Mouse (Mus musculus): ENCODE data around the gene Atxn7.
"Not testable (repeated sequence)": the region's sequence is repeated elsewhere in the genome, so short reads cannot be mapped to it uniquely, and the experiment has no call there.

Atxn7 gene

DNA sequence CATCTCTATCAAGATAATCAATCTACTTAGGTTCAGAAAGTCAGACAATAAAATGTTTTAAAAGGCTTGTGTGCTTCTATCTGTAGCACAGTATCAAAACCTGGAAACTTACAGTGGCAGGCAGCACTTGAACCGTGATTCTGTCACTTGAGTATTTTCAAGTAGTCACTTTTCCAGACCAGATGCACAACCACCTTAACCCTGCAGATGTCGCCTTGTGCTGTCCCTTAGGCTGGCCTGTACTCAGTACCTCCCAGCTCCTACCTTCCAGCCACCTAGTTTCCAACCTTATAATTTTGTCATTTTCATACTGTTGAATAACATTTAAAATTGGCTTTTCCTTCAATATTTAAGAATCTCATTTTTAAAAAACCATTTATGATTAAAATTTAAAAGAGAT lies 20.9 kb downstream of the Atxn7 start:
- no peak for DNase-seq (ENCODE audit: low read depth, low spot score)

DNA sequence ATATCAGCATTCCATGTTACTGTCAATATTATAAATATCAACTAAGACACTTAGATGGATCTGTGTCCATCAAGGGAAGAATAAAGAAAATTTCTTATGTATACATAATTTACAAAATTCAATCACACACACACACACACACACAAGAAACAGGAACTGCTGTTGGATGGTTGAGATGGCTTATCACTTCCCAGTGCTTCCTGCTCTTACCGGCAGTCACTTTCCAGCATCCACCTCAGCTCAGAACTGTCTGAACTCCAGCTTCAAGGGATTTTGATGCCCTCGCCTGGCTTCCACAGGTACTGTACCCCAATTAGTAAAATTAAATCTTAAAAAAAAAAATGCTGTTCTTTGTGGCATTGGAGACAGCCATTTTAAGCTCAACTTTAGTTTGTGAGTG lies 27.2 kb downstream of the Atxn7 start:
- DNase-seq (ENCODE audit: low read depth, low spot score), result no peak

DNA sequence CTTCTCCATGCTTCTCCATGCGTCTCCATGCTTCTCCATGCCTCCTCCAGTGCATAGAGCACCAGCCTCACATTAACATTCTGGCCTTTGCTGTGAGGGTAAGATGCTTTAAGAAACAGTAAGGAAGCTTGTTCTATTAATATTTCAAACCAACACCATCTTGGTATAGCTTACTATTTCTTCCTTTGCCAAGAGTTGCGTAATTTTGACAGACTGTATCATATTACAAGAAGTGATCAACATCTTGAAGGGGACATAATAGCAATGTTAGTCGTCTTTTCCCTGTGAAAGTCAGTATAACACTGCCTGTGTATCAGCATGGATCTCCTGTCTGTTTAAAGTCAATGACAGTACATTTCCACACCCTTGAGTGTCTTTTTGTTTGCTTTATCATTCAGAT lies 29.5 kb downstream of the Atxn7 start:
- no peak for DNase-seq (ENCODE audit: low read depth, low spot score)

DNA sequence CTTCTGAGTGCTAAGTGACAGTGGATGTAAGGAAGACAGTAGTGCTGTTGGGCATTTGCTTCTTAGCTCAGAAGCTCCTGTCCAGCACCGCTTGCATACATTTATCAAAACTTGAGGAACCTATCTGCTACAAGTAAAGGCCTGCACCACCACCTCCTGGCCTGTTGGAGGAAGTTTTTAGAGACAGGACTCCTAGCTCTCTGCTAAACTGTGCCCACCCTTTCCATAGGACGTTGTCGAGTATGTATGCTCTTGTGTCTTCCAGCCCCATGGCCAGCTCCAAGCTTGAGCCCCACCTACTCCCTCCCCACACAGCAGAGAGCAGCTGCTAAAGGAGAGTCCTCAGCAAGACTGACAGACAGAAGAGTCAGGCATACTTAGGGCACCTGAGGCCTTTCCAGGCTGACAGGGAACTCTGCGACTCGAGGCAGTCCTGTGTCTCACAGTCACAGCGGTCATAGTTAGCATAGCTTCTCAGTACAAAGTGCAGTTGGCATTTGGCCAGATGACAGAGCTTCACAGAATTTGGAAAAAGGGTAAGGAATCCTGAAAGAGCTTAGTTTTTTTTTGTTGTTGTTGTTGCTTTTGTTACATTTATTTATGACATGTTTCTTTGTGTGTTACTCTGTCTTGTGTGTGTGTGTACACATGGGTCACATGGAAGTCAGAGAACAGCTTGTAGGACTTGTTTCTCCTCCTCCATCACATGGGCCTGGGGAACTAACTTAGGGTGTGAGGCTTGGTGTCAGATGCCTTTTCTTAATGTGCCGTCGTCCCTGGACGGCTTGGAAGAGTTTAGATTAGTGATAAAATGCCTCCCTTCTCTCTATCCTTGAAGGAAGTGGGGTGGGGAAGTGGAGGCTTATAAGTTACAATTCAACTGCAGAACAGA lies 34.2 kb downstream of the Atxn7 start:
- no peak for DNase-seq (ENCODE audit: low read depth, low spot score)

DNA sequence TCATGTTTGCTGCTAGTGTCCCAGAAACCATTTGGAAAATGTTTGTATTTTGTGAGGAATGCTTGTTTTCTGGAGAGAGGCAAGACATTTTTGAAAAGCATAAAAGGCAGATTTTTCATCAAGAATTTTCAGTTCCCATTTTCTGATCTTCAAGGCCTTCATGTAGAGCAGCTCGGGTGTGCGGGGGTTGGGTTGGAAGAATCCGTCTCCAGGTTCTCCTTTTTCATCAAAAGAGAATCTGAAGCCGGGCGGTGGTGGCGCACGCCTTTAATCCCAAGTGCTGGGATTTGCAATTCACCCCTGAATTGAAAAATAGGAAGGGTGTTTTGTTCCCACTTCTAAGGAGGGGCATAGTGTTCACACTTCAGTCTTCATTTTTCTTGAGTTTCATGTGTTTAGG lies 41.5 kb downstream of the Atxn7 start:
- no peak for DNase-seq (ENCODE audit: low read depth, low spot score)

DNA sequence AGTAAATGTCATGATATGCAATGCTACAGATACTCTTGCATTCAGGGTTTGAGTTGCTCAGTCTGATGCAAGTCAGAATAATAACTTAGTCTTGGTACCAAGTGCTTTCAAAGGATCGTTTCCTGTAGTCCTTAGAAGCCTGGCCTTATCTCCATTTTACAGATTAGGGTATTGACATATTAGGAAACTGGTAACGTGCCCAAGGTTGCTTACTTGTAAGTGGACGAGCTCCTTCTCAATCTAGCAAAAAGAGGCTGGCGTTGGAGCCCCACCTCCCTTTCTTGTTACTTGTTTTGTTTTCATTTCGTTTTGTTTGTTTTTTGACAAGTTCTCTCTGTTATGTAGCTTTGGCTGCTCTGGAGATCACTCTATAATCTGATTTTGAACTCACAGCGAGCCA lies 48.5 kb downstream of the Atxn7 start:
- no peak for DNase-seq (ENCODE audit: low read depth, low spot score)

DNA sequence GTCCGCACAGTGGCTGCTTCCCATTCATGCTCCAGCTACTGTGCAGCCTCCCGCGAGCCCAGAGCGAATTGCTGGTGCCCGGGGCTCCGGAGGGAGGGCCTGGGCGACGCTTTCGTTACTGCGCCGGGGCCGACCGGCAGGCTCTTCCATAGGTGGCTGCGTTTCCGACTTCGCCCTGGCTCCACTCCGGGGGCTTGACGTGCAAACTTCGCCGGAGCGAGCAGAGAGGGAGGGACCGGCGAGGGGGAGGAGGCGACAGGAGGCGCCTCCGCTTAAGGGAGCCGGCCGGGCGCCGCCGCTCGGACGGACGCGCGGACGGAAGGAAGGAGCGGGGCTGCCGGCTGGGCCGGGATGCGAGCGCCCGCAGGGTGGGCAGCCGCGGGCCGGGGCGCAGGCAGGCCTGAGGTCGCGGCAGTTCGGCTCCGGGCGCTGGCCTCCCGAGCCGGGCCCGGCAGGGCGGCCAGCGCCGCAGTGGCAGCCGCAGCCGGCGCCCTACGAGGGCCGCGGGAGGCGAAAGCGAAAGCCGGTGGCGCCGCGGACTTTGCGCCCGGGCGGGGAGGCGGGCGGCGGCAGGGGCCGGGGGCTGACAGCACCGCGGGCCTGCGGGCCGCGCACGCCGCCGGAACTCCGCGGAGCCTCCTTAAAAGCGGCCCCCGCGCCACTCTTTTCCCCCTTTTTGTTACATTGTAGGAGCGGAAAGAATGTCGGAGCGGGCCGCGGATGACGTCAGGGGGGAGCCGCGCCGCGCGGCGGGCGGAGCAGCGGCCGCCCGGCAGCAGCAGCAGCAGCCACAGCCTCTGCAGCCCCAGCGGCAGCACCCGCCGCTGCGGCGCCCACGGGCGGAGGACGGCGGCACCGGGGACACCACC lies 51.4 kb downstream of the Atxn7 start:
- peak; percentile 73 for DNase-seq (ENCODE audit: low read depth, low spot score)

DNA sequence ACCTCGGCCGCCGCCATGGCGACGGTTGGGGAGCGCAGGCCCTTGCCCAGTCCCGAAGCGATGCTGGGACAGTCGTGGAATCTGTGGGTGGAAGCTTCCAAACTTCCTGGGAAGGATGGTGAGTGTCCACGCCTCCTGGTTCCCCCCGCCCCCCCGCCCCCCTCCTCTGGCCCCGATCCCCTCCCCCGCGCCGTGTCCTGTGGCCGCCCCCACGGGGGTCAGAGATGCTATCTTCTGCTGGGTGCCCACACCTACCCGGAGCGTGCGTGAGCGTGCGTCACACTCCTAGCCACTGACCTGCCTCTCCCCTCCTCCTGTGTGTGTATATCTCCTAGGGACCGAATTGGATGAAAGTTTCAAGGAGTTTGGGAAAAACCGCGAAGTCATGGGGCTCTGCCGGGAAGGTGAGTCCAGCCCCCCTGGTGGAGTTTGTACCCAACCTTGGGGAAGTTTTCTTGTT lies 52.0 kb downstream of the Atxn7 start:
- no peak for DNase-seq (ENCODE audit: low read depth, low spot score)

DNA sequence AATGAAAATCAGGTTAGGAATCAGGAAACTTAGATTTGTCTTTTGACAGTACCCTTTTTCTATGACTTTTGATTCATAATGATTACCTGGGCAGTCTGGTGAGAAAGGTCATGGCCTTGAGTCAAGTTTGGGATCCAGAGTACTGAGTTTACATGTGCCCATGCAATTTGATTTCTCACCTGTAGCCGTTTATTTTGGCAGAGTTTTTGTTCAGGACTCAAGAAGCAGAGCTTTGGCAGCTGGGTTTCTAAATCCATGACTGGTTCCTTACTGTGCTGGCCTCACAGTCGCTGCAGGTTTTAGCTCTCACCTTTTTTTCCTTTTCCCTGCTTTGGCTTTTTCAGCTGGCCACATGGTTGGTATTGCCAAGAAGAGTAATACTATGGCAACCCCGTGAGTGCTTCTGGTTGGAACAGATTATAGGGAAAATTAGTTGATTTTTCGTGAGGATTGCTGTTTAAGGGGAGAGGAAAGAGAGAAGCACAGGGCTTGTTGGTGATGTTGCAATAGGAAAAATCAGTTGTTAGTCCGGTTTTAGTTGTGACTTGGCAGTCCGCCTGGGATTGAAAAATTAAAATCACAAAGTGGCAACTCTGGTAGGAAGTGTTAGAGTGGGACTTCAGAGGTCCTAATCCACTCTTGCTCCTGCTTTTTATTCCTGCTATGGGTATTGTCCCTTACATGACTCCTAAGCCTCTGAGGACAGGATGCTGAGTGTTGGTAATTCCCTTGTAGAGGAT lies 53.6 kb downstream of the Atxn7 start:
- DNase-seq (ENCODE audit: low read depth, low spot score), result no peak

DNA sequence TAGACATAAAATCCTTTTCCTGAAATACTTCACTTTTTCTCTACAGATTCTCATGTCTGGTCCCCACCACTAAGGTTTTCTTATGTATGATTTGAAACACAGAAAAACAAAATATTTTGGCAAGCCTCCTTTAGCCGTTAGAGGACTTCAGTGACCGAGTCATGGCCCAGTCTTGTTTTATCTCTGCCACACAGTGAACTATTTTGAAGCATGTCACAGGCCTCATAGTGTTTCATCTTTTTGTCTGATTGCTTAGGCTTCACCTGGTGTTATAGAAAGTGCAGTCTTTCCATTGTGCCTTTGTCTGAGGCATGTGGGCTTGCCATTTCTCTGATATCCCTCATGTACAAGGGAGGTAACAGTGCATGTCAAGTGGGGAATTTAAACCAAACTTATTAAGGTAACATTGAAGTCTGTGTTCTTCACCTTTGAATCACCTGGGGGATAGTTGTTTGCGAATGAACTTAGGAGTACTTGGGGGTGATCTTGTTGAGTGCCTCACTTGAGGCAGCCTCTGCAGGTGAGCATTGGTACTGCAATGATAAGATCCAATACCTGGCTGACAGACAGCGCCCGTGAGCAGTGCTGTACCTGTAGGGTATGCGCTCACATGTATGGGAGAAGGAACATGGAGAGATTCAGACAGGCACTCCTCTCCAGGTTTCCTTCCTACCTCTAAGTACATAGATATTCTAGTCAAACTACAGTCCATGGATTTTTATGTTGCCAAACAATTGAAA lies 58.1 kb downstream of the Atxn7 start:
- DNase-seq (ENCODE audit: low read depth, low spot score), result no peak

DNA sequence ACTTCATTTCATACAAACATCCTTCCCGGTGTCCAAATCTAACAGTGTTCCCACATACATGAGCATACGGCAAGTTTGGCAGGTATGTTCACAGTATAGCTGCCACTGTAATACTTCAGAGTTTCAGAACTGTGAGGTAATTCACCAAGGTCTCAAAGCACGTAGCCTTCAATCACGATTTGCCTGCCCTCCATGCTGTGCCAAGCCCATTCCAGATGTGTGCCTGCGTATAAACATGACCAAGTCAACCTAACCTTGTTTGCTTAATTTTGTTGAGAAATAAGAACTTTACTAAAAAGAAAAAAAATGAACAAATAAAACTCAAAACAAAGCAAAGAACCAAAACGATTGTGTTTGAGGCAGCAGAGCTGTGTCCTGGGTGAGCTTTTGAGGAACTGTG lies 60.0 kb downstream of the Atxn7 start:
- DNase-seq (ENCODE audit: low read depth, low spot score), result no peak

DNA sequence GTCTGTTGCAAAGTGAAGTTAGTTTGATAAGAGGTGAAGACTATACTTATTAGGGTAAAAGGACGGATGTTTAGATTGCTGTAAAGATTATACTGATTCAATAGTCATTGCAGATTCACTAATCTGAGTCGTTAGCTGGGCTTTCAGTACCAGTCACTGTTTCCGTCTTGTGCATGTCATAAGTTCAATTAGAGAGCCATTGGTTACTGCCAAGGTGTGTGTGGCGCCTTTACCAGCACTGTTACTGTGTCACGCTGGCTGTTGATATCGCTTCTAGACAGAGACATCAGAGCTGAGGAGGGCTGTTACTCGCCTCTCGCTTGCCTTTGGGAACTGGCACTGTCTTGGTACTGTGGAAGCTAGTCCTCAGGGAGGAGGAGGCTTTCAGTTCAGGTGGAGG lies 64.6 kb downstream of the Atxn7 start:
- no peak for DNase-seq (ENCODE audit: low read depth, low spot score)

DNA sequence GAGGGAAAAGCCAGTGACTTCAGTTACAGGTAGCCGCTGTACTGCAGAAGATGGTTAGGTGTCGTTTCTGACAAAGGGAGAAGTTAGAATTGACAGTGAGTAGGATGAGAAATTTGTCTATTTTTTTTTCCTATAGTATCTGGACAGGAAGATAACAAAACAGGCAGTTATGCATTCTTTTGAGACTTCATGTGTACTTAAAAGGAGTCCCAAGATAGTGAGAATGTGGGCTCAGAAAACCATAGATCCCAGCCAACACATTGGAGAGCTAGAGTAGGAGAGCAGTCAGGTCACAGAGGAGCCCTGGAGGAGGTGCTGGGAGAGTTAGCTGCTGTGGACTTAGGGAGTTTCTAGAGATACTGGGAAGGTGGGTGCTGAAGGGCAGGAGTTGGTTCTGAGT lies 69.4 kb downstream of the Atxn7 start:
- DNase-seq (ENCODE audit: low read depth, low spot score), result no peak

DNA sequence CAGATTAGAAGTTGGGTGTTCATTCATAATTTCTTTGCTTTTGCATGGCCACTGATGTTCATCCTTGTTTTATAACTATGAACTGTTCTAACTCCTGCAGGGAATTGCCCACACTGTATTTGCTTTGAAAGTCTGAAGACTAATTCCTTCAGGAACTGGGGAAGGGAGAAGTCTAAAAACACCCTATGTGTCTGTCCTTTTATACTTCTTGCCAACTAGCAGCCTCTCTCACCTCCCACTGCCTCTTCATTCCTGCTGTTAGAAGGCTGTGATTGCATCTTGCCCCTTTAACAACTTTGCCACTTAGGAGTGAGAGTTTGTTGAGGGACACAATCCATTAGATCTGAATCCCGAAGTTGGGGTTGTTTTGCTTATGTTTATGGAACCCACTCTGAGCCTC lies 71.6 kb downstream of the Atxn7 start:
- DNase-seq (ENCODE audit: low read depth, low spot score), result no peak

DNA sequence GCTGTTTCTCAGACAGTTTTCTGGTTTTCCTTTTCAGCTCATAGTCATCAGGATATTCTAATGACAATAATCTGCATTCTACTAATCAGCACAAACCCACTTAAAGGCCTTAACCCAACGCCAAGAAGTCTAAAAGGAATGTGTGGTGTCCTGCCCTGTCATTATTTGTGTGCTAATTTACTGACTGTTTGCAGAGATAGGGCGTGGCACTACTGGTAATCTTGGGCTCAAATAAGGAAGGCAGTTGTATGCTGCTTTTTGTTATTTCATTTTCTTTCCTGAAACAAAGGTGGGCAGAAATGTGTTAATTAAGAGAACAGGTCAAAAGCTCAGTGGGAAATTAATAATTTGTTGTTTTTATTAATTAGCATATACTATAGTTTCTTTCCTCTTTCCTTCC lies 75.1 kb downstream of the Atxn7 start:
- DNase-seq (ENCODE audit: low read depth, low spot score), result no peak

DNA sequence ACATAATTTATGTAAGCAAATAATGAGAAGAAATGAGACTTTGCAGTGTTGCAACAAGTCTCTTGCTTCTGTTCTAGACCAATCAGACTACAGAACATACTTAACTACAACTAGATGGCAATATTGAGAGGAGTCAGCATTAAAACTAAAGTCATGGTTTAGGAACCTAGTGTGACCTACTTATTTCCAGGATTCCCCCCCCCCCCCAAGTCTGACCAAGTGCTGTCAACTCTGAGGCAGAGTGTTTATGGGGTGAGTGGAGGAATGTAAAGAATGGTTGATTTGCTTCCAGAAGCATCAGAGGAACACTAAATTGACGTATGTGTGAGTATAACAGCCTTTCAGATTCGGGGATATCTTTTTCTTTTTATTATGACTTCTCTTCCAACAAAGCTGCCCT lies 77.0 kb downstream of the Atxn7 start:
- no peak for DNase-seq (ENCODE audit: low read depth, low spot score)

DNA sequence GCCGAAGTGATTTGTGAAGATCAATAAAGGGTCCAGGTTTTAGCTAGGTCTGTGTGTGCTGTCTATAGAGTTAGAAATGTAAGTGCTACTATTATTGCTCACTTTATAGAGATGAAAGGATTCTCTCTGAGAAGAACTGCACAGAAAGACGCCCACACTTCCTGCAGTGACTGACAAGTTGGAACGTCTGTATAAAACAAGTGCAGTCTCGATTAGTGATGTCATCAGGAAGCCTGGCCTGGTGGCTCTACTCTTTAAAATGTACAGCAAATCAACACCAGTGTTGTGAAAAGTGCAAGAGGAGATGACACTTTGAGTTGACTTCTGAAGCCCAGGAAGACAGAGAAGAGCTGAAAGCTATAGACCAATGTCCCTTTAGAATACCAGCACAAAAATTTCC lies 81.1 kb downstream of the Atxn7 start:
- no peak for DNase-seq (ENCODE audit: low read depth, low spot score)

DNA sequence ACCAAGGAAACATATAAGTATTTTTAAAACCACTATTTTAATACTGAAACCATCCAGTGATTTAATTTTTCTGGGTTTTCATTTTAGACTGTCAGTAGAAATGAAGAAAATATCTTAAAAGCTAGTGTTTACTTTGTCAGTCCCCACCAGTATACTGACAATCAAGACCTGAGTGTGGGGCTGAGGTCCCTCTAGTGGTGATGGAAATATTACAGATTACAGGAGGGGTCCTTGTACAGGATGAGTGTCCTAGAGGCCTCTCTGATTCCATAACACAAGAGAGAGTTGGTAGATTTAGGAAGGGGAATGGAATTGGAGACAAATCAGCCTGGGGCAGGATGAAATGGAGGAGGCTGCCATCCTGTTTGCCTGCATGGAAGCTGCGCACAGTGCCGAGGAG lies 93.1 kb downstream of the Atxn7 start:
- DNase-seq (ENCODE audit: low read depth, low spot score), result no peak

DNA sequence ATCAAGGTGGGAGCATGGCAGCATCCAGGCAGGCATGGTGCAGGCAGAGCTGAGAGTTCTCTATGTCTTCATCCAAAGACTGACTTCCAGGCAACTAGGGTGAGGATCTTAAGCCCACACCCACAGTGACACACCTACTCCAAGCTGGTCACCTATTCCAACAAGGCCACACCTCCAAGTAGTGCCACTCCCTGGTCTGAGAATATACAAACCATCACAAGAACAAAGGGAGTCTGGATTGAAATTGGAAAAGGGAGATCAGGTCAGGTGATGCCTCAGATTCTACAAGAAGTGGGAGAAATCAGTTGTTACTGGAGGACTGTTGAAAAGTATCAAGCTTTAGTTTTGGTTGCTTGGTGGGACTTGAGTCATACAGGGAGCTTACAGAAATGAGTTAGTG lies 98.4 kb downstream of the Atxn7 start:
- DNase-seq (ENCODE audit: low read depth, low spot score), result not testable (repeated sequence)

DNA sequence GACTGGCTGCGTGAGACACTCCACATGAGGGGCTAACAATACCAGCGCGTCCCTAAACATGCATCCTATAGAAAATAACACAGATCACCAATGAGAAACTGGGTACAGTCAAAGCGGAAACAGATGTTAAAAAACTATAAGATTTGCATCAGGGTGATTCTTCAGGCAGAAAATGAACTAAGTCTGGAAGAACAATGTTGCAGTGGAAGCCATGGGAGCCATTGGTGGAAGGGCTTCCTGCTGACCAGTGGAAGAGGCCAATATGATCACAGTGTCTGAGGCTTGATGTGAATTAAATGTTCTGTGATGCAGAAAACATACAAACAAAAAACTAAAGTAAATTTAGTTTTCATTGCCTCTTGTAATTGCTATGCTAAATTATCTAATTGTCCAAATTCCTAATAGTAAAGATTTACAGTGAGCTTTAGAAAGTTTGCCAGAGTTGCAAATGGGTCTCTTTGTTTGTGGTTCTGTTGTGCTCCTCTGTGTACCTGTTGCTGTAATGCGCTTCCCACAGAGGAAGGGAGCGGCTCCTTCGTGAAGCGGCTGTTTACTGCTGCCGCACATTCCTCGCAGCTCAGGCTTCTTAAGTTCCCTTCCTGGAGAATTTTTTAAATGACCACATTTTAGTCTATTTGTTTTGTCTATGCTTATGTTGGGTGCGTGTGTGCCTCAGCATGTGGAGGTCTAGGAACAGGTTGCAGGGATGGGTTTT lies 101.4 kb downstream of the Atxn7 start:
- DNase-seq (ENCODE audit: low read depth, low spot score), result no peak

DNA sequence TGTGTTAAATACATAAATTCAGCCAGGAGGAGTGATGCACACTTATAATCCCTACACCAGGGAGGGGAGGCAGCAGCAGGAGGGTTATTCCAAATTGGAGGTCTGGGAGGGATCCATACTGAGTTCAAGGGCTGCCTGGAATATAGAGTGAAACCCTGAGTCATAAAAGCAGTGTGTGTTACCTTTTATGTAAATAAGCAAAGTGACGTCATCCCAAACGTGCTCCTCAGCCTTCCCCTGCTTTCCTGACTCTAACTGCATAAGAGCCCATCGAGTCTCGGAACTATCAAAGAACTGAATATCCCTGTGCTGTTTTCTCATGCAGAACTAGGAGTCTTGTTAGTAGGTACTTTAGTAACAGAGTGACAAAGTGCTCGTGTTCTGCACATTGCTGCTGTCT lies 102.1 kb downstream of the Atxn7 start:
- no peak for DNase-seq (ENCODE audit: low read depth, low spot score)
